Mouse (Mus musculus) liver, embryonic 14.5 days (tissue): ENCODE measurements around the gene Gnl3l.

Experiments used
- CTCF ChIP-seq: IDR thresholded peaks from 2 replicates; pipeline ENCODE4 v1.5.1; 2016; ENCODE audit warnings: antibody characterized with exemption, low read depth, control low read depth
- EP300 ChIP-seq: IDR thresholded peaks from 2 replicates; pipeline ENCODE4 v1.6.1; 2016; ENCODE audit warnings: antibody characterized with exemption, low read depth

GRCm38 (mm10) chrX:150975424-150975823 is 41.7 kb downstream of the Gnl3l start:
- TF ChIP-seq CTCF (no peak), EP300 (no peak)
